Mouse (Mus musculus) MEL (cell line): ENCODE results near the gene Hipk4. TPM values are rescaled to one million over a fixed set of nuclear protein-coding genes. Genes with fewer than 3 reads are reported as not detected.

Experiments
- DNase-seq: peaks from one replicate; pipeline ENCODE4 v3.0.0; 2011; ENCODE audit warnings: low read depth, low spot score
- H3K27ac ChIP-seq: 2 replicates; pipeline ENCODE4 v1.5.1; 2012; ENCODE audit warnings: low read depth, mild to moderate bottlenecking, control low read depth, low read length, moderate library complexity; ENCODE audit not compliant: control insufficient read depth
- H3K27me3 ChIP-seq, 2 experiments: fragments of 150-350 bp in 1 of 2; sonication (generic) in 1 of 2; 2 replicates each; pipeline ENCODE4 v1.6.1; 2012; ENCODE audit warnings: low read length in 2 of 2, mild to moderate bottlenecking in 2 of 2, improper control_type of control experiment in 1 of 2, moderate library complexity in 1 of 2; ENCODE audit not compliant: insufficient read depth in 2 of 2, control insufficient read depth in 1 of 2
- H3K36me3 ChIP-seq, 2 experiments: 2 replicates each; pipeline ENCODE4 v1.6.1; 2012 to 2014; ENCODE audit warnings: low read length in 2 of 2, improper control_type of control experiment in 1 of 2, inconsistent platforms in 1 of 2, mild to moderate bottlenecking in 1 of 2; ENCODE audit not compliant: insufficient read depth in 2 of 2, control insufficient read depth in 1 of 2
- H3K4me1 ChIP-seq, 2 experiments: fragments of 150-350 bp in 1 of 2; sonication (generic) in 1 of 2; 2 replicates each; pipeline ENCODE4 v1.6.1; 2012; ENCODE audit warnings: low read length in 2 of 2, improper control_type of control experiment in 1 of 2, mild to moderate bottlenecking in 1 of 2; ENCODE audit not compliant: insufficient read depth in 2 of 2, control insufficient read depth in 1 of 2
- H3K4me3 ChIP-seq, 2 experiments: fragments of 150-350 bp in 1 of 2; sonication (generic) in 1 of 2; 2 replicates each; pipeline ENCODE4 v1.5.1; 2012; ENCODE audit warnings: low read depth in 2 of 2, low read length in 2 of 2, mild to moderate bottlenecking in 2 of 2, moderate library complexity in 2 of 2, control low read depth in 1 of 2, improper control_type of control experiment in 1 of 2; ENCODE audit not compliant: control insufficient read depth in 1 of 2, insufficient read depth in 1 of 2
- H3K79me2 ChIP-seq: 2 replicates; pipeline ENCODE4 v1.6.1; 2012; ENCODE audit warnings: mild to moderate bottlenecking, low read length, moderate library complexity; ENCODE audit not compliant: control insufficient read depth, poor library complexity, insufficient read depth
- H3K9ac ChIP-seq: 2 replicates; pipeline ENCODE4 v1.6.1; 2012; ENCODE audit warnings: low read depth, mild to moderate bottlenecking, control low read depth, low read length, moderate library complexity; ENCODE audit not compliant: control insufficient read depth, poor library complexity, severe bottlenecking
- H3K9me3 ChIP-seq: fragments of 150-350 bp; sonication (generic); replicated peaks from 2 replicates; pipeline ENCODE4 v1.6.1; 2012; ENCODE audit warnings: mild to moderate bottlenecking, low read length, improper control_type of control experiment, moderate library complexity; ENCODE audit not compliant: insufficient read depth
- BHLHE40 ChIP-seq: IDR thresholded peaks from 2 replicates; pipeline ENCODE4 v1.6.1; 2012; ENCODE audit warnings: low read depth, mild to moderate bottlenecking, inconsistent platforms, low read length, improper control_type of control experiment, borderline replicate concordance
- CHD2 ChIP-seq: IDR thresholded peaks from 2 replicates; pipeline ENCODE4 v1.6.1; 2011; ENCODE audit warnings: low read length, improper control_type of control experiment
- E2F4 ChIP-seq: IDR thresholded peaks from 2 replicates; pipeline ENCODE4 v1.6.1; 2011; ENCODE audit warnings: low read depth, low read length, improper control_type of control experiment, borderline replicate concordance
- ELF1 ChIP-seq: IDR thresholded peaks from 2 replicates; pipeline ENCODE4 v1.6.1; 2014; ENCODE audit warnings: low read depth, mild to moderate bottlenecking, inconsistent platforms, low read length, improper control_type of control experiment, moderate library complexity
- EP300 ChIP-seq, 2 experiments: IDR thresholded peaks; 2 replicates each; pipeline ENCODE4 v1.6.1; 2011; ENCODE audit warnings: improper control_type of control experiment in 2 of 2, low read length in 2 of 2, low read depth in 1 of 2, mild to moderate bottlenecking in 1 of 2
- ETS1 ChIP-seq: IDR thresholded peaks from 2 replicates; pipeline ENCODE4 v1.6.1; 2012; ENCODE audit warnings: low read depth, mild to moderate bottlenecking, inconsistent platforms, low read length, improper control_type of control experiment, moderate library complexity
- JUND ChIP-seq: IDR thresholded peaks from 2 replicates; pipeline ENCODE4 v1.6.1; 2011; ENCODE audit warnings: low read depth, mild to moderate bottlenecking, improper control_type of control experiment, low read length
- KAT2A ChIP-seq: conservative IDR thresholded peaks from 2 replicates; pipeline ENCODE4 v1.6.1; 2012; ENCODE audit warnings: low read depth, low read length, improper control_type of control experiment, inconsistent platforms
- MAFK ChIP-seq: IDR thresholded peaks from 2 replicates; pipeline ENCODE4 v1.6.1; 2011; ENCODE audit warnings: low read depth, mild to moderate bottlenecking, low read length, improper control_type of control experiment, borderline replicate concordance
- MYB ChIP-seq: IDR thresholded peaks from 2 replicates; pipeline ENCODE4 v1.6.1; 2011; ENCODE audit warnings: mild to moderate bottlenecking, low read depth, low read length, improper control_type of control experiment
- NELFE ChIP-seq: IDR thresholded peaks from 2 replicates; pipeline ENCODE4 v1.6.1; 2011; ENCODE audit warnings: low read depth, low read length, improper control_type of control experiment
- RCOR1 ChIP-seq: IDR thresholded peaks from 2 replicates; pipeline ENCODE4 v1.6.1; 2012; ENCODE audit warnings: low read depth, mild to moderate bottlenecking, inconsistent platforms, low read length, improper control_type of control experiment
- SIN3A ChIP-seq: IDR thresholded peaks from 2 replicates; pipeline ENCODE4 v1.6.1; 2012; ENCODE audit warnings: low read length, improper control_type of control experiment, inconsistent platforms
- SMC3 ChIP-seq: IDR thresholded peaks from 2 replicates; pipeline ENCODE4 v1.6.1; 2011; ENCODE audit warnings: low read depth, low read length, improper control_type of control experiment
- TAL1 ChIP-seq: IDR thresholded peaks from 2 replicates; pipeline ENCODE4 v1.6.1; 2012; ENCODE audit warnings: mild to moderate bottlenecking, inconsistent platforms, low read length, moderate library complexity, mixed read lengths
- TCF12 ChIP-seq: IDR thresholded peaks from 2 replicates; pipeline ENCODE4 v1.6.1; 2014; ENCODE audit warnings: low read depth, mild to moderate bottlenecking, inconsistent platforms, low read length, improper control_type of control experiment, moderate library complexity
- USF2 ChIP-seq, 2 experiments: IDR thresholded peaks; 2 replicates each; pipeline ENCODE4 v1.6.1; 2011 to 2012; ENCODE audit warnings: improper control_type of control experiment in 2 of 2, low read length in 2 of 2, borderline replicate concordance in 1 of 2, inconsistent platforms in 1 of 2, low read depth in 1 of 2, mild to moderate bottlenecking in 1 of 2; ENCODE audit not compliant: insufficient read depth in 1 of 2
- ZC3H11A ChIP-seq: IDR thresholded peaks from 2 replicates; pipeline ENCODE4 v1.6.1; 2012; ENCODE audit warnings: low read depth, mild to moderate bottlenecking, inconsistent platforms, low read length, improper control_type of control experiment
- ZKSCAN1 ChIP-seq: IDR thresholded peaks from 2 replicates; pipeline ENCODE4 v1.6.1; 2012; ENCODE audit warnings: low read depth, mild to moderate bottlenecking, inconsistent platforms, low read length, improper control_type of control experiment, moderate library complexity
- polyA plus RNA-seq, 2 experiments: library from polyadenylated mRNA; stranded (reverse) in 1 of 2; unstranded in 1 of 2; fragments of >175 nt in 1 of 2; fragments of >200 nt in 1 of 2; gene quantifications; 2 replicates each; pipeline versions ENCODE4 v1.2.1 to v1.2.4; 2012; ENCODE audit warnings: low replicate concordance in 2 of 2, low read depth in 1 of 2; ENCODE audit not compliant: insufficient read length in 2 of 2, insufficient read depth in 1 of 2, missing spikeins in 1 of 2
- total RNA-seq: library from RNA; depleted of rRNA; stranded (reverse); fragments of 300-350 nt; gene quantifications from 2 replicates; pipeline ENCODE4 v1.2.3, GENCODE M21; 2012

Gene Hipk4
- total and polyA plus RNA-seq, 3 experiments = 0.26 TPM; not detected in 2

- TF ChIP-seq ZC3H11A (no peak), BHLHE40 (peak; percentile 95), EP300 (IDR thresholded peaks at IDR 0.05; ENCODE audit: low read depth in 1 of 2, low read length in 2 of 2) (peak in 1 of 2 experiments; percentile 16; a peak in 2 of 4 replicates), KAT2A (no peak), ZKSCAN1 (no peak), MAFK (no peak), MYB (no peak), TCF12 (peak; percentile 57), SIN3A (peak; percentile 68), NELFE (peak; percentile 48), CHD2 (no peak), TAL1 (no peak), USF2 (IDR thresholded peaks at IDR 0.05; ENCODE audit: borderline replicate concordance in 1 of 2, insufficient read depth in 1 of 2, low read depth in 1 of 2, low read length in 2 of 2) (no peak)
These were observed 32.3 kb upstream of the Hipk4 start (continued) for GRCm38 (mm10) chr7:27490543-27491329.

GRCm38 (mm10) chr7:27491856-27492255 lies 31.2 kb upstream of the Hipk4 start:
- Histone ChIP-seq H3K4me1 (peaks cover 10 to 22% of the 10 kb centered on the region in 2 experiments), H3K9ac (peak overlapping the region; percentile 88), H3K9me3 (no peaks in the 10 kb centered on the region), H3K36me3 (peaks cover 0 to 20% of the 10 kb centered on the region in 2 experiments; a peak in 2 of 4 replicates), H3K4me3 (no peak overlapping the region), H3K27me3 (no peaks in the 10 kb centered on the region), H3K27ac (0 out of 2 replicates have a peak overlapping the region, but pooled peaks have one; percentile 89)
- no peak for DNase-seq
- TF ChIP-seq SIN3A (no peak), USF2 (IDR thresholded peaks at IDR 0.05; ENCODE audit: borderline replicate concordance in 1 of 2, insufficient read depth in 1 of 2, low read depth in 1 of 2, low read length in 2 of 2) (no peak), JUND (no peak), RCOR1 (no peak), SMC3 (no peak), E2F4 (no peak), ETS1 (no peak), ELF1 (no peak)
- TF ChIP-seq, all 39 proteins: peak for 0
- H3K79me2 ChIP-seq = peaks cover 11% of the 10 kb centered on the region
